Mouse (Mus musculus): ENCODE measurements around the gene Cela3a.
A peak's percentile ranks its signal among the peaks of the same experiment; 100 is the strongest.
"Not testable (repeated sequence)": the region's sequence is repeated elsewhere in the genome, so short reads cannot be mapped to it uniquely, and the experiment has no call there.

Cela3a gene

GRCm38 (mm10) chr4:137412185-137412709 lies 2.7 kb upstream of the Cela3a start:
- DNase-seq: not testable (repeated sequence)

- DNase-seq: no peak
Measured at GRCm38 (mm10) chr4:137405571-137405970, 4.0 kb downstream of the Cela3a start.

GRCm38 (mm10) chr4:137396641-137397525 lies 12.7 kb downstream of the Cela3a start:
- DNase-seq: no peak

GRCm38 (mm10) chr4:137393378-137394135 lies 16.0 kb downstream of the Cela3a start:
- DNase-seq: no peak

- DNase-seq: no peak
Measured at GRCm38 (mm10) chr4:137392874-137393273, 16.7 kb downstream of the Cela3a start.

GRCm38 (mm10) chr4:137391287-137391686 lies 18.3 kb downstream of the Cela3a start:
- DNase-seq: no peak

GRCm38 (mm10) chr4:137390196-137390595 lies 19.4 kb downstream of the Cela3a start:
- DNase-seq: no peak

GRCm38 (mm10) chr4:137388983-137389382 lies 20.6 kb downstream of the Cela3a start:
- DNase-seq: peak; percentile 60 to 79

GRCm38 (mm10) chr4:137388059-137388794 lies 21.4 kb downstream of the Cela3a start:
- DNase-seq: peak; percentile 84

- DNase-seq: no peak
Measured at GRCm38 (mm10) chr4:137387482-137388058, 22.0 kb downstream of the Cela3a start.

- DNase-seq: no peak
Measured at GRCm38 (mm10) chr4:137380702-137381605, 28.6 kb downstream of the Cela3a start.

- no peak for DNase-seq
Measured at GRCm38 (mm10) chr4:137379713-137380255, 29.8 kb downstream of the Cela3a start.

GRCm38 (mm10) chr4:137379085-137379484 lies 30.5 kb downstream of the Cela3a start:
- no peak for DNase-seq

- DNase-seq: no peak
Measured at GRCm38 (mm10) chr4:137377526-137378304, 31.9 kb downstream of the Cela3a start.

GRCm38 (mm10) chr4:137376778-137377177 lies 32.8 kb downstream of the Cela3a start:
- no peak for DNase-seq

GRCm38 (mm10) chr4:137375314-137376278 lies 34.0 kb downstream of the Cela3a start:
- no peak for DNase-seq

- DNase-seq: no peak
Measured at GRCm38 (mm10) chr4:137373711-137374110, 35.9 kb downstream of the Cela3a start.

- no peak for DNase-seq
Measured at GRCm38 (mm10) chr4:137371596-137372523, 37.7 kb downstream of the Cela3a start.

All from kidney, adult 8-10 months (tissue).